ENCODE assay signal across 22 mouse cellular contexts in genomic region chr5:143122125-143122524, GRCm38 (mm10). TPM values are rescaled to one million over a fixed set of nuclear protein-coding genes. Genes with fewer than 3 reads are reported as not detected.
"Had no signal": no experiment of that assay in that cellular context is flagged by ENCODE, and none has a peak within 500 bp of the region (broad histone marks: within the 10 kb centered on the region; RNA-seq: fewer than 3 reads in every experiment).

No protein-coding gene starts in this region.

- H3K9ac ChIP-seq: limb, embryonic 13.5 days; liver, embryonic 14.5 days; neural tube, embryonic 15.5 days had no signal

- H3K4me3 ChIP-seq: limb, embryonic 13.5 days; midbrain, embryonic 10.5 days; myocyte; neural tube, embryonic 15.5 days had no signal

- DNase-seq: kidney, adult 18-20 months; kidney, postnatal 25 days; layer of hippocampus, adult 9-11 months; left cerebral cortex, postnatal 4 days; lung, adult 18-20 months; right cerebral cortex, adult 18-20 months; right cerebral cortex, postnatal 25 days; thymus, adult 18-20 months; thymus, postnatal 14 days had no signal

- H3K27ac ChIP-seq: limb, embryonic 13.5 days; liver, embryonic 14.5 days; midbrain, embryonic 10.5 days; neural tube, embryonic 15.5 days had no signal

- H3K27me3 ChIP-seq: limb, embryonic 13.5 days; neural tube, embryonic 15.5 days had no signal

- H3K4me1 ChIP-seq: limb, embryonic 13.5 days had no signal

- H3K9me3 ChIP-seq: limb, embryonic 13.5 days; neural tube, embryonic 15.5 days had no signal

- H3K36me3 ChIP-seq: limb, embryonic 13.5 days; midbrain, embryonic 10.5 days; neural tube, embryonic 15.5 days had no signal

RNA-seq across cellular contexts. Expression of gene Olfr718-ps1, which starts 25.3 kb away (rescaled TPM):
- total RNA-seq: liver, adult 2 months; midbrain, postnatal 0 days had no signal
- polyA plus RNA-seq: liver, adult 2 months; liver, embryonic 14.5 days; lung, embryonic 16.5 days; midbrain, embryonic 10.5 days; midbrain, postnatal 0 days; myocyte; neural tube, embryonic 11.5 days; neural tube, embryonic 15.5 days; urinary bladder, adult 2 months had no signal

RNA-seq across cellular contexts. Expression of gene Spdye4b, which starts 58.7 kb away (rescaled TPM):
- total RNA-seq: left cerebral cortex, adult 18-20 months; left cerebral cortex, postnatal 10 days; liver, adult 2 months; midbrain, postnatal 0 days had no signal
- polyA plus RNA-seq: kidney, embryonic 14.5 days; limb, embryonic 13.5 days; liver, adult 2 months; liver, embryonic 14.5 days; midbrain, embryonic 10.5 days; midbrain, postnatal 0 days; myocyte; neural tube, embryonic 11.5 days; neural tube, embryonic 15.5 days; urinary bladder, adult 2 months had no signal
